Mouse (Mus musculus): ENCODE data around the gene Cenpo. TPM values are rescaled to one million over a fixed set of nuclear protein-coding genes. Genes with fewer than 3 reads are reported as not detected.

Cenpo gene
- 9.2 and 14.9 TPM in 2 replicates for polyA plus RNA-seq (2011; ENCODE audit: insufficient read depth, insufficient read length, low replicate concordance, missing spikeins)

DNA sequence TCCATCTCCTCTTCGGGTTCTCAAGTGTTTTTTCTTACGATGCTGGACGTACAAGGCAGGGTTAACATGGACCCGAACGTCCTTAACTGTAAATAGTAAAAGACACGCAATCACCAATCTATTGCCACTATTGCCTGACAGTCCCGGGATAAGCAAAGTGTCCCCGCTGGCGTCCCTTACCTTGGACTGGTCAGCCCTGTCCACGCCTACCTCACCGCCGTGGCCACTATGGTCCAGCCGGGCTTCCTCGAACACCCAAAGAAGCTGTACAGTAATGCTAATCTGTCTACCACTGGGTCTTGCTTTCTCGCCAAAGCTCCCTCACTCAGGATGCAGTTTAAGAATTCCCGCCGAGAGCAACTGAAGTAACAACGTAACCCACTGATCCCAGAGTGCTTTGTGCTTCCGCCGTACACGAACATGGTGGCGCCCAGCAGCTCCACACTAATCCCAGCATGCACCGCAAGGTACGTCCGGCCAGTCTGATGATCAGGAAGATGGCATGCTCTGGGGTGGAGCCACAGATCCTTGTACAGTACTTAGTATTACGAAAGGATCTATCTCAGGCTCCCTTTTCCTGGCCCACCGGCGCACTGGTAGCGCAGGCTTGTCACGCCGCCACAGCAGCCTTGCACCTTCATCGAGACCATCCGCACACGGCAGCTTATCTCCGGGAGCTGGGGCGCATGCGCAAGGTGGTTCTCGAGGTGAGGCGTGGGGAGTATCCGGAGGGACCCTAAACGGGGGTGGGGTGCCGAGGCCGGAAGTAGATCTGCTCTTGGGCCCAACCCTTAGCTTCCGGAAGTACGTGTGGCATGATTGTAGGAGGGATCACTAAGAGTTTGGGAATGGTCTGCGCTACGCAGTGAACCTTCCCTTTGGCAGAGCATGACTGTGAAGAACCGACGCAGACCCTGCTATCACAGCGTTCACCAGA is at the start of gene Cenpo, which contains the start of gene Ptrhd1:
Gene Cenpo, minus strand, starts transcription at position 723 of the 937 bp plus-strand sequence.
Gene Ptrhd1, plus strand, starts transcription at position 456 of the 937 bp plus-strand sequence.
- H3K4me1 ChIP-seq (ENCODE audit: control insufficient read depth, insufficient read depth, low read length), result peaks cover 2% of the 10 kb centered on the region; the same call in 1 of the 2 replicates
- under 1% methylated on average over 50 of the region's 50 CpGs for WGBS
- H3K4me3 ChIP-seq (replicated peaks; ENCODE audit: control insufficient read depth, low read depth, low read length), result peak within 1 kb of the TSS; percentile 84
- peak within 1 kb of the TSS; percentile 95 for H3K27ac ChIP-seq (ENCODE audit: control insufficient read depth, insufficient read depth, low read depth, low read length, poor library complexity)
- peak; percentile 46; the same call in 1 of the 2 replicates for TF ChIP-seq POLR2A (IDR thresholded peaks at IDR 0.05; ENCODE audit: borderline replicate concordance, control insufficient read depth, low read depth, low read length)
- no peak; the same call in 1 of the 2 replicates for TF ChIP-seq CTCF (IDR thresholded peaks at IDR 0.05; ENCODE audit: control insufficient read depth, insufficient read depth, low read length)

DNA sequence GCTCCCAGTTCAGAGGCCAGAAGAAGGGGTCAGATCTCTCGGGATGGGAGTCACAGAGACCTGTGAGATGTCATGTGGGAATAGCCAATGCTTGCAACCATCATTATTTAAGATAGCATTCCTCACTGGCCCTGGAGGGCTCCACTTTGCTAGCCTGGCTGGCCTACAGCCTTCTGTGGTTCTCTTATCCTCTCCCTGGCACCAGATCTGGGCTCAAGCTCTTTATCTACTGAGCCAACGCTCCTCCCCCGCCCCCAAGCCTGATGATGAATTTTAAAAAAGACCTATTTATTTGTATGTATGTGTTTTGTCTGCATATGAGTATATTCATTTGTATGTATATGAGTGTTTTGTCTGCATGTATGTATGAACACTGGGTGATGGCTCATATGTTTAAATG is 45.8 kb upstream of the Cenpo start:
- WGBS, result 52% methylated on average over 3 of the region's 3 CpGs
- Histone ChIP-seq H3K4me3 (replicated peaks; ENCODE audit: control insufficient read depth, low read depth, low read length) (no peak overlapping the region), H3K4me1 (ENCODE audit: control insufficient read depth, insufficient read depth, low read length) (no peaks in the 10 kb centered on the region; the same call in 1 of the 2 replicates), H3K27ac (ENCODE audit: control insufficient read depth, insufficient read depth, low read depth, low read length, poor library complexity) (no peak overlapping the region)
- TF ChIP-seq CTCF (IDR thresholded peaks at IDR 0.05; ENCODE audit: control insufficient read depth, insufficient read depth, low read length), result no peak
- no peak for TF ChIP-seq POLR2A (IDR thresholded peaks at IDR 0.05; ENCODE audit: borderline replicate concordance, control insufficient read depth, low read depth, low read length)

DNA sequence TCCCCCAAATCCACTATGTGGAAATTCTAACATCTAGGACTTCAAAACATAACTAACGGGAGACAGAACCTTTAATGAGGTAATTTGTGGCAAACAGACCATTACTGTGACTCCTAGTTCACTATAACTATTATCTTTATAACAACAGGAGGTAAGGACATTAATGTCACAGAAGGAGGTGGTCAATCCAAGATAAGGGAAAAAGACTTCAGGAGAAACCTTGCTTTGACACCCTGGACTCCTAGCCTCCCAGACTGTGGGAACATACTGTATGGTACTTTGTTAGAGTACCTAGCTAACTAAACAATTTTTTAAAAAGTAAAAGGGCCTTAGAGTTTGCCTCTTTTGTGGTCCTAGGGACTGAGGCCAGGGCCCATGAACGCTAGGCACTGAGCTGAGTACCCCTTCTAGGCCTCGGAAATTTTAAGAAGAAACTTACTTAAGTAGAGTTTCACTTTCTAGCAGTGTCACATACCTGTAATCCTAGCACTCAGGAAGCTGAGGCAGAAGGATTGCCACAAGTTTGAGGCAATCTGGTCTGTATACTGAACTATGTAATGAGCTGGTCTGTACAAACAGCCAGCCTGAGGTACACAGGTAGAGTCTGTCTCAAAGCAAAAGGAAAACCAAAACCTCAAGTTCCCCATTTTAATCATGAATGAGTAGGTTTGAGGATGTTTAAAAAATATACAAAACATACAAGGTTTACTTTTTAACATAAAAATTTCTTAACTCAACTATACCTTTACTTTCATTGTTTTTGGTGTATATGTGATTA is 45.1 kb upstream of the Cenpo start:
- no peak for TF ChIP-seq POLR2A (IDR thresholded peaks at IDR 0.05; ENCODE audit: borderline replicate concordance, control insufficient read depth, low read depth, low read length)
- no peak for TF ChIP-seq CTCF (IDR thresholded peaks at IDR 0.05; ENCODE audit: control insufficient read depth, insufficient read depth, low read length)

DNA sequence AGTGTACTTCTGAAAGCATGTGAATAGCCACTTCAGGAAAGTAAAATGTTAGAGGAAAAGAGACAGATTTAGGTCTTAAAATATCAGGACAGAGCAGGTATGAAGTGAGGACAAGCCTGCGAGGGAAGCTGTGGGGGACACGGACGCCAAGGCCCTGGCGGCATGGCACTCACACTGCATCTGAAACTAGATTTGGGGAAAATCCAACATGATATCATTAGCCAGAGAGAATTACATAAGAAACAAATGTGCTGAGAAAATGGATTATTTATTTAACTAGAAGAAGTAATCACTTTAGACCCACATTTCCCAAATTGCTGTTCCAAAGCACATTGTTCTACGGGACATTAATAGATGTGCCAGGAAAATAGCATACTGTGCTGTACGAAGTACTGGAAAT is 37.0 kb upstream of the Cenpo start:
- H3K4me1 ChIP-seq (ENCODE audit: control insufficient read depth, insufficient read depth, low read length), result no peaks in the 10 kb centered on the region

More for the DNA sequence above, 45.1 kb upstream of the Cenpo start:
- Histone ChIP-seq H3K4me1 (ENCODE audit: control insufficient read depth, insufficient read depth, low read length) (no peaks in the 10 kb centered on the region; the same call in 1 of the 2 replicates), H3K27ac (ENCODE audit: control insufficient read depth, insufficient read depth, low read depth, low read length, poor library complexity) (peak overlapping the region; percentile 24; the same call in 1 of the 2 replicates), H3K4me3 (replicated peaks; ENCODE audit: control insufficient read depth, low read depth, low read length) (no peak overlapping the region)
- WGBS, result 45% methylated on average over 3 of the region's 3 CpGs

DNA sequence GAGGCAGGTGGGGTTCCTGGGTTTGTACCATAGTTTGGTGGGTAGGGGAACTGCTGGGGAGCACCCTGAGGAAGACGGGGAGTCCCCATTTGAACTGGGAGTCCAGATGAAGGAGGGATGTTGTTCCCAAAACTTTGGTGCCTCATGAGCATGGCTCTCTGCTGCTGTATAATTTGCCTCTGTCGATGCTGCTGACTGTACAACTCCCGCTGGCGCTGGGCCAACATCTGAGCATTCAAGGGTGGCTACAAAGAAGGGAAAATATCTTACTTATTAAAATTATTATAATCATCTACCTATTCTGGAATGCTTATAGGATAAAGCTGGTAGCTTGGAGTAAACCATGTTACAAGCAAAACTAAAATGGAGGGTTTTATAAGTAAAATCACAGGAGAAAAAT is 33.7 kb upstream of the Cenpo start:
- Histone ChIP-seq H3K27ac (ENCODE audit: control insufficient read depth, insufficient read depth, low read depth, low read length, poor library complexity) (no peak overlapping the region), H3K4me3 (replicated peaks; ENCODE audit: control insufficient read depth, low read depth, low read length) (no peak overlapping the region), H3K4me1 (ENCODE audit: control insufficient read depth, insufficient read depth, low read length) (no peaks in the 10 kb centered on the region)
- TF ChIP-seq POLR2A (IDR thresholded peaks at IDR 0.05; ENCODE audit: borderline replicate concordance, control insufficient read depth, low read depth, low read length), result no peak
- TF ChIP-seq CTCF (IDR thresholded peaks at IDR 0.05; ENCODE audit: control insufficient read depth, insufficient read depth, low read length), result no peak
- 87% methylated on average over 4 of the region's 4 CpGs for WGBS

More for the DNA sequence above, 37.0 kb upstream of the Cenpo start:
- 95% methylated on average over 6 of the region's 6 CpGs for WGBS
- TF ChIP-seq CTCF (IDR thresholded peaks at IDR 0.05; ENCODE audit: control insufficient read depth, insufficient read depth, low read length) (no peak), POLR2A (IDR thresholded peaks at IDR 0.05; ENCODE audit: borderline replicate concordance, control insufficient read depth, low read depth, low read length) (no peak)
- Histone ChIP-seq H3K27ac (ENCODE audit: control insufficient read depth, insufficient read depth, low read depth, low read length, poor library complexity) (no peak overlapping the region), H3K4me3 (replicated peaks; ENCODE audit: control insufficient read depth, low read depth, low read length) (no peak overlapping the region)

DNA sequence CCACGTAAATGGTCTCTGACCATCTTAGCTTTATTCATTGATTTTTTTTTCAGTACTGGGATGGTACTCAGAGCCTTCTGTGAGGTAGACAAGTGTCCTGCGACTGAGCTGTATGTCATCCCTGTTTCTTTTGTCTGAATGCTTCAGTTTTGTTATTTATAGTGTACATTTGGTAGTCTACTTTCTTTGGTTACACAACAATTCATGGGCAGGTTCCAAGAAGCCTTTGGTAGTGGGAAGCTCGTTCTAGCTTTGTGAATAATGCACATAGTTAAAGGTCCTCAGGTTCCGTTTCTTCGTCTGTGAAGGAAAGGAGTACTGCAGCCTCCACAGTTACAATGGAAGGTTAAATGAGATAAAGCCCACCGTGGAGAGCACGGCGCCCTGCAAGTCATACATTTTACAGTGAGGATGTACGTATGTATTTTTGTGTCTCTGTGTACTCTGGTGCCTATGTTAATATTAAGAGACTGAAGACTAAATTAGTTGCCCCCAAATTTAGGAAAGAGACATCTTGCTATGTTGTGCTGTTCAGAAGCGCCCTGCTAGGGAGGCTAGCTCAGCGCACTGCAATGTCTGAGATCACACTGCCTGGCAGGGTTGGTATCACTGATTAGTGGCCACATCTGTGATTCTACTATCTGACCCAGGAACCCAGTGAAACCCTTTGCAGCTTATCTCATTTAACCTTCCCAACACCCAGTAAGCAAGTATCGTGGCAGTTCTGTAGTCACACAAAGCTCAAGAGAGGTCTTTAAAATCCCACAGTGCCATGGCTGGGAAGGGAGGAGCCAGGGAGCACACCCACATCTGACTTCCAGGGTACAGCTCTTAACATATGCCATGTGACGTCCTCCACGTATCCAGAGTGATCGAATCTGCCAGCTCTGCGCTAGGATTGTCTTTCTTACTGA is 18.9 kb upstream of the Cenpo start:
- H3K4me1 ChIP-seq (ENCODE audit: control insufficient read depth, insufficient read depth, low read length), result no peaks in the 10 kb centered on the region

DNA sequence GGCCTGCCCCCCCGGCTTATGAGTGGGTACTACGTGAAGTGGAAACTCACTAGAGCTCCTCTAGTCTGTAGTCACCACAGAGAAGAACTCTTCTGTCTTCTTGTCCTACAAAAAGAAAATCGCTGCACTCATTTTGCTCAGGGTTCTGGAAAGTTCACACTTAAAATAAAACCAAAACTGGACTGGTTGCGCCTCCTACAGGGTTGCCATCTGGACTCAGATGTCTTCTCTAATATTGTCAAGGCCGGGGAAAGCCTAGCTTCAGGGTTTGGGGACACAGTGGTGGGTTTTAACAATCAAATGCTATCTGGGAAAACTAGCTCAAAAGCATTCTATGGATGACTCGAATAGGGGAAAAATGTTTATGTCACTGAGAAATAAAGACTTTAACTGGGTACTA is 15.7 kb upstream of the Cenpo start:
- H3K27ac ChIP-seq (ENCODE audit: control insufficient read depth, insufficient read depth, low read depth, low read length, poor library complexity), result no peak overlapping the region
- WGBS, result 85% methylated on average over 6 of the region's 6 CpGs
- no peak for TF ChIP-seq CTCF (IDR thresholded peaks at IDR 0.05; ENCODE audit: control insufficient read depth, insufficient read depth, low read length)
- TF ChIP-seq POLR2A (IDR thresholded peaks at IDR 0.05; ENCODE audit: borderline replicate concordance, control insufficient read depth, low read depth, low read length), result no peak
- H3K4me3 ChIP-seq (replicated peaks; ENCODE audit: control insufficient read depth, low read depth, low read length), result no peak overlapping the region
- no peaks in the 10 kb centered on the region for H3K4me1 ChIP-seq (ENCODE audit: control insufficient read depth, insufficient read depth, low read length)

More for the DNA sequence above, 18.9 kb upstream of the Cenpo start:
- Histone ChIP-seq H3K4me3 (replicated peaks; ENCODE audit: control insufficient read depth, low read depth, low read length) (no peak overlapping the region), H3K27ac (ENCODE audit: control insufficient read depth, insufficient read depth, low read depth, low read length, poor library complexity) (no peak overlapping the region)
- TF ChIP-seq CTCF (IDR thresholded peaks at IDR 0.05; ENCODE audit: control insufficient read depth, insufficient read depth, low read length), result no peak
- no peak for TF ChIP-seq POLR2A (IDR thresholded peaks at IDR 0.05; ENCODE audit: borderline replicate concordance, control insufficient read depth, low read depth, low read length)
- WGBS, result 75% methylated on average over 16 of the region's 16 CpGs
